Mouse (Mus musculus) G1E (cell line): ENCODE results near the gene Tmem237.

Experiments
- CTCF ChIP-seq: IDR thresholded peaks from 2 replicates; pipeline ENCODE4 v1.5.1; 2012; ENCODE audit warnings: low read depth, low read length, inconsistent platforms, mixed read lengths
- GATA1 ChIP-seq: IDR thresholded peaks from 2 replicates; pipeline ENCODE4 v1.6.1; 2012; ENCODE audit warnings: borderline replicate concordance, low read length, inconsistent platforms, mixed read lengths
- POLR2AphosphoS5 ChIP-seq: IDR thresholded peaks from 2 replicates; pipeline ENCODE4 v1.6.1; 2012; ENCODE audit warnings: low read depth, low read length, inconsistent platforms; ENCODE audit not compliant: insufficient replicate concordance
- TAL1 ChIP-seq: conservative IDR thresholded peaks from 2 replicates; pipeline ENCODE4 v1.6.1; 2012; ENCODE audit warnings: low read depth, low read length, inconsistent platforms, mixed read lengths

GRCm38 (mm10) chr1:59110524-59110923 is 9.7 kb downstream of the Tmem237 start:
- TF ChIP-seq GATA1 (no peak), CTCF (no peak), POLR2AphosphoS5 (no peak), TAL1 (no peak)
